Mouse (Mus musculus) limb, embryonic 14.5 days (tissue): ENCODE measurements around the gene Adcy3. TPM values are rescaled to one million over a fixed set of nuclear protein-coding genes. Genes with fewer than 3 reads are reported as not detected.

ENCODE experiments used
- ATAC-seq: fragments of 200-750 bp; cut with Nextera tagmentation; 2 replicates; pipeline ENCODE4 v1.8.0; 2017; ENCODE audit warnings: low read depth, moderate number of reproducible peaks, moderate TSS enrichment; ENCODE audit not compliant: low FRiP score
- DNase-seq: peaks from one replicate; pipeline ENCODE4 v3.0.0-alpha.2; 2015; ENCODE audit warnings: low spot score
- H3K27ac ChIP-seq: fragments of 300-500 bp; sonication (generic); replicated peaks from 2 replicates; pipeline ENCODE4 v1.5.1; 2014; ENCODE audit warnings: low read depth, mild to moderate bottlenecking, low read length, moderate library complexity, mixed read lengths
- H3K27me3 ChIP-seq: fragments of 300-500 bp; sonication (generic); 2 replicates; pipeline ENCODE4 v1.6.1; 2014; ENCODE audit warnings: low read length, mixed read lengths; ENCODE audit not compliant: control insufficient read depth, insufficient read depth
- H3K36me3 ChIP-seq: fragments of 300-500 bp; sonication (generic); 2 replicates; pipeline ENCODE4 v1.6.1; 2014; ENCODE audit warnings: mild to moderate bottlenecking, low read length, moderate library complexity, mixed read lengths; ENCODE audit not compliant: control insufficient read depth, insufficient read depth
- H3K4me1 ChIP-seq: fragments of 300-500 bp; sonication (generic); 2 replicates; pipeline ENCODE4 v1.6.1; 2014; ENCODE audit warnings: antibody characterized with exemption, low read length, mixed read lengths; ENCODE audit not compliant: control insufficient read depth, insufficient read depth
- H3K4me2 ChIP-seq: fragments of 300-500 bp; sonication (generic); replicated peaks from 2 replicates; pipeline ENCODE4 v1.6.1; 2014; ENCODE audit warnings: low read depth, mild to moderate bottlenecking, low read length, moderate library complexity; ENCODE audit not compliant: severe bottlenecking
- H3K4me3 ChIP-seq: fragments of 300-500 bp; sonication (generic); replicated peaks from 2 replicates; pipeline ENCODE4 v1.5.1; 2014; ENCODE audit warnings: low read length
- H3K9ac ChIP-seq: fragments of 300-500 bp; sonication (generic); 2 replicates; pipeline ENCODE4 v1.6.1; 2014; ENCODE audit warnings: mild to moderate bottlenecking, low read depth, low read length, moderate library complexity; ENCODE audit not compliant: severe bottlenecking
- H3K9me3 ChIP-seq: fragments of 300-500 bp; sonication (generic); 2 replicates; pipeline ENCODE4 v1.6.1; 2016; ENCODE audit warnings: low read length; ENCODE audit not compliant: control insufficient read depth
- POLR2A ChIP-seq: fragments of 200-500 bp; IDR thresholded peaks from 2 replicates; pipeline ENCODE4 v1.8.0; 2012; ENCODE audit warnings: inconsistent platforms, mild to moderate bottlenecking, moderate library complexity, borderline replicate concordance; ENCODE audit not compliant: insufficient read depth, insufficient read length; ENCODE audit errors: extremely low read depth
- WGBS: fragments of 180-500 bp; shearing (Covaris S2); extraction: QIAGEN DNeasy Blood & Tissue Kit; methylation state at CpG from one replicate; pipeline ENCODE4 v1.1.7; 2014; 5-methylcytosine and 5-hydroxymethylcytosine counted together
- polyA plus RNA-seq, 2 experiments: library from polyadenylated mRNA; depleted of rRNA in 1 of 2; stranded (reverse) in 1 of 2; unstranded in 1 of 2; fragments of >200 nt; fragmentation: Nextera tagmentation in 1 of 2; extraction: Ambion mirVana in 1 of 2; gene quantifications; 2 replicates each; pipeline versions ENCODE4 v1.2.1 to v1.2.3; 2012 to 2014

Adcy3 gene
- polyA plus RNA-seq (2012; rRNA removed) (15.5 and 19.9 TPM in 2 replicates), polyA plus RNA-seq (2014; fragmentation: Nextera tagmentation; extraction: Ambion mirVana) (11.5 and 13.5 TPM in 2 replicates)

- peak; percentile 73 for DNase-seq
- no peaks in the 10 kb centered on the region for H3K27me3 ChIP-seq
- peak within 1 kb of the TSS; percentile 58 for H3K27ac ChIP-seq
- H3K9me3 ChIP-seq = peaks cover 4% of the 10 kb centered on the region; the same call in 1 of the 2 replicates
- 0 out of 2 replicates have a peak, but pooled peaks have one; percentile 4 for TF ChIP-seq POLR2A
- 3% methylated on average over 69 of the region's 83 CpGs for WGBS
- peak; percentile 75 for ATAC-seq
- peaks cover 15% of the 10 kb centered on the region; the same call in 1 of the 2 replicates for H3K36me3 ChIP-seq
- H3K4me3 ChIP-seq = peak within 1 kb of the TSS; percentile 69
- peaks cover 23% of the 10 kb centered on the region for H3K4me1 ChIP-seq
- H3K4me2 ChIP-seq = peak within 1 kb of the TSS; percentile 84
- H3K9ac ChIP-seq = peak within 1 kb of the TSS; percentile 83
Measured at GRCm38 (mm10) chr12:4132941-4133846, at the start of gene Adcy3. Adcy3 (plus strand) TSS chr12:4133103.

- ATAC-seq (no peak), DNase-seq (no peak)
- no peaks in the 10 kb centered on the region for H3K4me1 ChIP-seq
- no peak for TF ChIP-seq POLR2A
- H3K4me3 ChIP-seq = peak overlapping the region; percentile 58; the same call in 1 of the 2 replicates
- H3K9ac ChIP-seq = no peak overlapping the region
- peaks cover 19% of the 10 kb centered on the region for H3K36me3 ChIP-seq
- peak overlapping the region; percentile 65 for H3K4me2 ChIP-seq
- H3K27ac ChIP-seq = no peak overlapping the region
- WGBS = 63% methylated on average over 8 of the region's 8 CpGs
- H3K27me3 ChIP-seq = no peaks in the 10 kb centered on the region
- no peaks in the 10 kb centered on the region for H3K9me3 ChIP-seq
Measured at GRCm38 (mm10) chr12:4083441-4083840, 49.5 kb upstream of the Adcy3 start.

GRCm38 (mm10) chr12:4107383-4107782 is 25.5 kb upstream of the Adcy3 start:
- Histone ChIP-seq H3K4me1 (no peaks in the 10 kb centered on the region), H3K9me3 (no peaks in the 10 kb centered on the region), H3K4me3 (no peak overlapping the region), H3K4me2 (no peak overlapping the region), H3K9ac (no peak overlapping the region), H3K36me3 (peaks cover 31% of the 10 kb centered on the region), H3K27me3 (no peaks in the 10 kb centered on the region), H3K27ac (no peak overlapping the region)
- TF ChIP-seq POLR2A = no peak
- ATAC-seq = no peak
- WGBS = 68% methylated on average over 4 of the region's 4 CpGs
- peak; percentile 76 for DNase-seq

- Histone ChIP-seq H3K4me3 (no peak overlapping the region), H3K9me3 (no peaks in the 10 kb centered on the region), H3K9ac (no peak overlapping the region), H3K27me3 (no peaks in the 10 kb centered on the region), H3K4me1 (no peaks in the 10 kb centered on the region), H3K4me2 (no peak overlapping the region), H3K36me3 (no peaks in the 10 kb centered on the region), H3K27ac (no peak overlapping the region)
- DNase-seq (no peak), ATAC-seq (no peak)
- WGBS = 76% methylated on average over 9 of the region's 9 CpGs
- TF ChIP-seq POLR2A = no peak
Measured at GRCm38 (mm10) chr12:4116132-4116531, 16.8 kb upstream of the Adcy3 start.

GRCm38 (mm10) chr12:4117136-4117535 is 15.8 kb upstream of the Adcy3 start:
- no peak overlapping the region for H3K4me3 ChIP-seq
- TF ChIP-seq POLR2A = no peak
- no peaks in the 10 kb centered on the region for H3K36me3 ChIP-seq
- no peak overlapping the region for H3K9ac ChIP-seq
- no peaks in the 10 kb centered on the region for H3K27me3 ChIP-seq
- 71% methylated on average over 3 of the region's 3 CpGs for WGBS
- H3K4me2 ChIP-seq = no peak overlapping the region
- no peaks in the 10 kb centered on the region for H3K4me1 ChIP-seq
- no peak for DNase-seq
- no peak for ATAC-seq
- H3K27ac ChIP-seq = no peak overlapping the region; the same call in 1 of the 2 replicates
- H3K9me3 ChIP-seq = no peaks in the 10 kb centered on the region
